Mouse (Mus musculus) brain, adult 10 weeks (tissue): ENCODE results near the gene Pglyrp1. TPM values are rescaled to one million over a fixed set of nuclear protein-coding genes. Genes with fewer than 3 reads are reported as not detected.

Experiments used
- polyA plus RNA-seq: library from polyadenylated mRNA; stranded (reverse); fragments of 350-450 nt; fragmentation: Illumina TruSeq; extraction: RNeasy Lipid Tissue Mini Kit (QIAGEN cat#74804); gene quantifications from one replicate; pipeline ENCODE4 v1.2.3, GENCODE M21; 2015; ENCODE audit warnings: low read depth, low replicate concordance

The Pglyrp1 gene
- 23.2 TPM for polyA plus RNA-seq

GRCm38 (mm10) chr7:18871031-18871430 is at the start of gene Pglyrp1:
Pglyrp1 (plus strand) TSS chr7:18871331.

DNA sequence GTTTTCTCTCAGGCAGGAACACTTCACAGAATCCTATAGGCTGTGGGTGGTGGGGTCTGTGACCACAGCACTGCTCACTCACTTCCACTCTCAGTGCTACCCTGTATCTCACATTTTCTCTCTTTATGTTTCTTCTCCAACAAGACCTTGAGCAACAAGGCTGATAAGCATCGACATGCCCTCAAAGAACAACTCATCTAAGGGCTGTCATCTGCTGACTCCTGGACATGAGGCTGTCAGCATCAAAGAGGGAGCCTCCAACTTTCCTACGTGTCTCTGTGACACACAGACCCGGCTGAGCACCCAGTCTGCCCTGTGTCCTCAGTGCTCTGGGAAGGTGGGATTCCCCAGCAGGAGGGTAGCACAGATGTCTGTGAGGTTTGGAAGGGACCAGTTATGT is 49.6 kb upstream of the Pglyrp1 start, which contains the start of gene Psg17:
Gene Psg17 (minus strand): TSS at position 101 of the 400 bp plus-strand sequence.

DNA sequence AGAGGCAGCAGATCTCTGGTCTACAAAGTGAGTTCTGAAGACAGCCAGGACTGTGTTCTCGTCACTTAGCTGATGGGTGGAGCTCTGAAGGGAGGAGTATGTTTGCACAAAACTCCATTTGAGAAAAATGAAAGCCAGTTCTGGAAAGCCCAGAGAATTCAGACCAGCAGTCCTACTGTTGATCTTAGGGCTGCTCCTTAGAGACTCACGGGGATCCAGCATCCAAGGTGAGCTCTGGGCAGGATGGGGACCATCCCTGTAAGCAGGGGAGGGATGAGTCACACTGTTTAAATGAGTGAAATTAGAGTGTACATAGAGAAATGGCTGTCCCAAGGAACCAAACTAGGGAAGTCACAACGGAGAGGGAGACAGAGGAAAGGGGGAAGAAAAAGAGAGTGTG is 31.3 kb upstream of the Pglyrp1 start, which contains the start of gene Mill2:
Gene Mill2 (plus strand): TSS at position 102 of the 400 bp plus-strand sequence.

GRCm38 (mm10) chr7:18910241-18910831 is 39.2 kb downstream of the Pglyrp1 start, which contains the start of gene Ccdc61:
Ccdc61 (minus strand) TSS chr7:18910415.

DNA sequence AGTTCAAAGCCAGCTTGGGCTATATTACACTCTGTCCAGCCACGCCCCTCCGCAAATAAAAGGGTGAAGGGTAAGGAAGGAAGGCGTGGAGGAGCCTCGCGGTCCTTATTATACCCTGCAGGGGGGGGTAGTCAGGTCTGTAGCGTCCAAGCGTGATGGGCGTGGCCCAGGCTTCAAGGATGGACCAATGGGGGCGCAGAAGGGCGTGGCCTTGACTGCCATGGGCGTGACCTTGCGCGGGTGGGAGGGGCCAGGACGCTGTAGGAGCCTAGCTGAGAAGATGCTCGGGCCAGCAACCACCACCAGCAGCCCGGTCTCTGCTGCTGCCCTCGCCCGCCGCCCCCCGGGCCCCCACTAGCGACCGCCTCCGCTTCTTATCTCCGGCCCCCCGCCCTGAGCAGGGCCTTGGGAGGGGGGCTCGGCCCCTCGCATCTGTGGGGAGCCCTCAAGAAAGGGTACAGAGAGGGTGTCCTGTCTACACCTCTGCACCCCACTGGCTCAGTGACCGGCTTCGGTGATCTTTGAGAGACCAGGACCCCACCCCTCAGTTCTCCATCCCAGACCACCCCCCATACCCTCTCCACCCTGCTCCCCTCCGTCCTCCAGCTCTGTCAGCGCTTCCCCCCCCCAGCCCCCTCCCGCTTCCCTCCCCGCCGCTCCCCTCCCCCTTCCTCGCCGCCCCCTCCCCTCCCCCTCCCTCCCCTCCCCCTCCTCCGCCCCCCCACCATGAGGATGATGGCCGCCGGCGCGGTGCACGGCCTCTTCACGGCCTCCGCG is 54.2 kb downstream of the Pglyrp1 start, which contains the start of gene Nova2:
Gene Nova2 (plus strand): TSS at position 727 of the 777 bp plus-strand sequence.

Other genes starting within 250 kb of the Pglyrp1 start
- gene Psg21, start 214.6 kb upstream of the Pglyrp1 start, polyA plus RNA-seq = not detected
- not detected for gene Psg20, start 185.1 kb upstream of the Pglyrp1 start, polyA plus RNA-seq
- not detected for gene Psg22, start 153.2 kb upstream of the Pglyrp1 start, polyA plus RNA-seq
- not detected for gene Psg19, start 72.8 kb upstream of the Pglyrp1 start, polyA plus RNA-seq
- gene Psg17, start 49.7 kb upstream of the Pglyrp1 start, polyA plus RNA-seq = not detected
- gene Mill2, start 31.4 kb upstream of the Pglyrp1 start, polyA plus RNA-seq = 2.0 TPM
- gene Ccdc61, start 39.1 kb downstream of the Pglyrp1 start, polyA plus RNA-seq = 11.0 TPM
- 20.2 TPM for gene Nova2, start 54.6 kb downstream of the Pglyrp1 start, polyA plus RNA-seq
- gene Nanos2, start 116.1 kb downstream of the Pglyrp1 start, polyA plus RNA-seq = 0.30 TPM
- 33.4 TPM for gene Mypop, start 119.9 kb downstream of the Pglyrp1 start, polyA plus RNA-seq
- 28.9 TPM for gene Irf2bp1, start 132.7 kb downstream of the Pglyrp1 start, polyA plus RNA-seq
- not detected for gene Foxa3, start 152.2 kb downstream of the Pglyrp1 start, polyA plus RNA-seq
- 81.7 TPM for gene Sympk, start 153.0 kb downstream of the Pglyrp1 start, polyA plus RNA-seq
- 0.18 TPM for gene Rsph6a, start 183.4 kb downstream of the Pglyrp1 start, polyA plus RNA-seq
- gene Dmwd, start 204.9 kb downstream of the Pglyrp1 start, polyA plus RNA-seq = 108 TPM
- gene Dmpk, start 212.5 kb downstream of the Pglyrp1 start, polyA plus RNA-seq = 19.0 TPM
- gene Six5, start 223.3 kb downstream of the Pglyrp1 start, polyA plus RNA-seq = 1.9 TPM
- 0.33 TPM for gene Gm4969, start 247.0 kb downstream of the Pglyrp1 start, polyA plus RNA-seq
- 7.9 TPM for gene Fbxo46, start 248.5 kb downstream of the Pglyrp1 start, polyA plus RNA-seq